Mouse (Mus musculus) kidney, adult 18-20 months (tissue): ENCODE data around the gene Copb2.

Source experiments
- DNase-seq: peaks from one replicate; pipeline ENCODE4 v3.0.0; 2021

Gene Copb2

DNA sequence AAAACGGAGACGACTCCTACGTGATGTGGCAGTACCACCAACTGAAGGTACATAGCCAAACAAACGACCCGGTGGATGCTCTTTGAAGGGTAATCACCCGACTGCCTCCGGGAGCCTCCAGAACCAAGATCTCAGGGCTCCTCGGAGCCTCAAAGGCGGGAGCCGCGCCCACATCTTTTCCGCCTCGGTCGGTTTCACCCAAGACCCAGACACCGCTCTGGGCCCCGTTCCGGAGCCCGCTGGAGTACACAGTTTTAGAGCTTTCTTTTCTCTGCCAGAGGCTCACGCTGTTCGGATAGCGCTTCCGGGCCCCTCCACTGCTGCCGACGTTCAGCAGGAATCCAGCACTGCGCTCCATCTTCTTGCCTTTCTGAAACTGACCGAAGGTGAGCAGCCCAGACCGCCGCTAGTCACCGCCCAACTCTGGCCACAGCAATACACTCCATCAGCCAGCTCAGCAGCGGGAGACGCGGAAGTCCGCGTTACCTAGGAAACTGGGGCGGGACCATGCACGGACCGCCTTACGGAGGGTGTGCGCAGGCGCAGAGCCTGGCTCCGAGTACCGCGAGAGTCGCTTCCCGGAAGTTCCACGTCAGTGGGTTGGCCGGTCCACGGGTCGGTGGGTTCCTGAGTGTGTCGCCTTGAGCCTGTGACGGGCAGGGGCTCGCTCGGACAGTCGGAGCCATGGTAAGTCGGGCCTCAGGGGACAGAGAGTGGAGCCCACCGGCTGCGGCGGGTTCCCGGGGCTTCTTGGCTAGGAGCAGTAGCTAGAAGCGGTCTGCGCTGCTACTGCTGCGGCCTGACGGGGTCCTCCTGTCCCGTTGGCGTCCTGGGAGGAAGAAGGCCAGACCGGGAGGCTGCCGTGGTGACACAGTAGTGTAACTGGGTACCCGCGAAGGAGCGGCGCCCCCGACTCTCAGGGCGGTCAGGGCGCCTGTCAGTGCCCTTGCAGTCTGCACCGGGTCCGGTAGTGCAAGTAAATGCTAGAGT is at the start of gene Copb2:
Gene Copb2 (plus strand): TSS at position 585 of the 990 bp plus-strand sequence.
- peak; percentile 99 for DNase-seq

DNA sequence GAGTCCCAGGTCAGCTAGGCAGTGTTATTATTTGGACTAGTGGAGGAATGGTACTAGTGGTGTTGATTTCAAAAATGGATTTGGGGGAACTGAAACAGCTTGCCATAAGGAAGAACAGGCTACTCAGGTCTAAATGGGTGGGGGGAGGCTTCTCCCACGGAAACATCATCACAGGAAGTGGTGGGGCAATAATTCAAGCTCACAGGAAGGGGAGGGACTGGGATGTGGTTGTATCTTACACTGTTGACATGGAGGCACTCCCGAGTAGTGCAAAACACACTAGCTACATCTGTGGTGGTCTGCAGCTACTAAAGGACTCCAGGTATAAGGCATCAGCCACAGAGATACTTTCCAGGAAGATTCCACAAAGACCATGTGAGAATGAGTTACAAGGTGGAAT is 39.6 kb upstream of the Copb2 start:
- DNase-seq: no peak

DNA sequence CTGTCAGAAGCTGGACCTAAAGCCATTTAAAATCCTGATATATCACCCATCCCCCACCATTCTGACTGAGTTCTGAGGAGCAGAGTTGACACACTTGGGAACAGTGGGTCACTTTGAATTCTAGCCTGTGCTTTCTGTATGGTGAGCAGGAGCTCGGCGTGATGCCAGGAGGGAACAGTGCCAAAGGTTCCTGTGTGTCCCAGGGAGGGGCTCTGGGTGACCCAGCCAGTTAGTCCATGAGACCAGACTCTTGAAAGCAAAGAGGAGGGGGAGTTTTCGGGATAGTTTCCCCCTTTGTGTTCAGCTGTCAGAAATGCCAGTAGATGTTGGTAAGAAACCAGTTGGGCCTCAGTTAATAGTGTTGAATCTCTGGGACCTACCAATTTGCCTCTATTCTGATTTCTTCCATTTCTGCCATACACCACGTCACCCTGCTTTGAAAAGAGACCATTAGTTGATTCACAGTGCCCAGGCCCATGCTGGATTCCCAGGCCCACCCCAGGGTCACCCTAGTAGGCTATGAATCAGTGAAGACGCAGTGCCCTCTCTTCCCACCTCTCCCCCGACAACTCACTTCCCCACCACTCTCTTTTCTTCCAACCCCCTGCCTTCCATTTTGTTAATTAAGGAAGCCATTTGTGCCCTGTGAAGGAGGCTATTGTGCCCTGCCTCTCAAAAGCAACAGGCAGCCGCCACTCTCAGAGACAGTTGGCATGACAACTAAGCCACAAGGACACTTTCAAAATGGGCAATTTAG is 38.6 kb upstream of the Copb2 start:
- no peak for DNase-seq

DNA sequence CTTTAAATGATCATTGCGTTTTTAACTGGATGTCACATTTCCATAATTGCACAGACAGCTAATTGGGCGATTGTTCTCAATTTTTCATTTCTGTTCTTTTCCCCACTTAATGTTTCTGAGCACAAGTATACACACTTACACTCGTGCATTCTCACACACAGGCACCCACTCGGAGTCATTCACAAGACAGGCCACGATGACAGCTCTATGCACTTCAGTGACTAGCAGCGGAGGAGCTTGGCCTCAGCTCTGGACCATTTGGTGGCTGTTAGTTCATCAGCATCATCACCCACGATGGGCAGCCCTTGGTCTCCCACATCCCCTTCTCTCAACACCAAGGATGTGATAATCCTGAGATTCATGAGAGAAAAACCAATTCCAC is 38.0 kb upstream of the Copb2 start:
- no peak for DNase-seq

DNA sequence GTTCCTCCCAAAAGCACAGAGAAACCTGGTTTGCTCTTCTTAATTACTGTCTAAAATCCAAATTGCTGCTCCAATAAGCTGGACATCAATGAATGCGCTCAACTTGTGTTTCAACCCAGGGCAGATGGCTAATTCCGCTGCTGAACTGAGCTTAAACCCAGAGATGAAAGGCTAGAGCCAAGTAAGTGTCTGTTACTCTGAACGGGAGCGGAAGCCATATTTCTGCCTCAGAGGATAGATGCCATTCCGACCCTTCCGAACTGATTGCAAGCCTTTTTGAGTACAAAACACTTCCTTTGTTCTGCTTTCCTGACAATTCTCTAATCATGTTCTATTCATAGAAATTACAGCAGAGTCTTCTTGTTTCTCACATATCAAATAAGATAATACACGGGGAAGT is 36.3 kb upstream of the Copb2 start:
- DNase-seq: no peak

DNA sequence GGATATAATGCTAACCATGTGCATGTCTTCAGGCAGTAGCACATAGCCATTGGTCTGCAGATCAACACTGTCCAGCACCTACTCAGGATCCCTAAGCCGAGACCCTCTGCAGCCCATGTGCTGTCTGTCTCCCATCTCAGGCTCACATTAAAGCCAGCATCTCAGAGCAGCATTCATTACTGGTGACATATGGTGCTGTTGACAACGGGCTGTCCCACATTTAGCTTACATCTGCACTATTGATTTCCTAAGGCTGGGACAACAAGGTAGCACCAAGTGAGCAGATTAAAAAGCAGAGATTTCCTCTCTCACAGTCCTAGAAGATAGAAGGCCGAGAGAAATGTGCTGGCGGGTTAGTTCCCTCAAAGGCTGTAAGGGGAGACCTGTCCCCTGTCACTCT is 33.7 kb upstream of the Copb2 start:
- no peak for DNase-seq

DNA sequence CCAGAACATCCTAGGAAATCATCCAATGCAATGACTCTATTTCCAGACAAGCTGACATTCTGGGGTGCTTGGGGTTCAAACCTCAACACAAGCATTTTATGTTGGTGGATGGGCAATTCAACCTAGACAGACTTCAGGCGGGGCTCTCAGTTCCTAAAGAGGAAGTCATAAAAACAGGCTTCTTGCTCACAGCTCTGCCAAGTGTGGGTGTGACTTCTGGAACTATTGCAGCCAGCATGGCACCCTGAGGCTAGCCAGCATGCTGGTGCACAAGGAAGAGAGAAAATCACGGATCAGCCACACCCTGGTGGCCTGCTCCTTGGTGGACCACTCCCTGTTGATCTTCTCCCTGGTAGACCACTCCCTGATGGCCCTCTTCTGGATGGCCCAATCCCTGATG is 32.5 kb upstream of the Copb2 start:
- DNase-seq: no peak

DNA sequence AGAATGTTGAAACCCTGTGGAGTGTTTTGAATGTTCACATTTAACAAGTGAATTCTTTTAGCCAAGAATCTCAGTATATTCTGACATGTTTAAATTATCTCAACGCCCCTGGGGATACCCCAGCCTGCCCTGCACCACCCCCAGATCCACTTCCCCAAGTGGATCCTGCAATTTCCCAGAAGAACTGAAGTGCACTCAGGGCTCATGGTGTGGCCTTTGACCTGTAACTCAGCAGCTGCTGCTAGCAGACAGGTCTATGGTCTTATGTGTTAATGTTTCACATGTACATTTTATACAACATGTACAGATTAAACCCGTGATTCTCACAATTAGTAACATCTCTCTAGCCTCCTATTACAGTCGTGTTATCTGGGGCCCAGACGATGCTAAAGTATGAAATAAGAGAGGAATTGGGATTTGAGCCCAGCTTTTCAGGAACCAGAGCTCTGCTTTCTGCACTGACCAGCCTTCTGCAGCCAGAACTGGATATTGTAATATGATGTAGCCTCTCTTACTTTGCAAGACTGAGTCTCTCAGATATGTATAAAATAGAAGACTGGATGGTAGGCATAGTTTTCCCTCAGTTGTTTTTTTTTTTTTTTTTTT is 28.7 kb upstream of the Copb2 start:
- DNase-seq: no peak

DNA sequence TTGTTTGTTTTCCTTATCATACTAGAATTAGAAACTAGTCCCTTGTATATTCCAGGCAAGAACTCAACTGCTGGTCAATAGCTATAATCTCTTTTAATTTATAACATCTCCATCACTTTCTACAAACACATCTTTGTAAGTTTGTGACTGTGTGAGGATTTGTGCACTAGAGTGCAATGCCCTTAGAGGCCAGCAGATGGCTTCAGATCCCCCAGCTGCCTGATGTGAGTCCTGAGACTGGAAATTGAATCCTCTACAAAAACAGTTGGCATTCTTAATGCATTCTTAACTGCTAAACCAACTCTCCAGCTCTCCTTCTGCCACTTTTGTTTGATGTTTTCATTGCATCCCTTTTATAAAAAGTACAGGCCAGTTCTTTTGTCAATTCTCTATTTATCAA is 27.8 kb upstream of the Copb2 start:
- no peak for DNase-seq

DNA sequence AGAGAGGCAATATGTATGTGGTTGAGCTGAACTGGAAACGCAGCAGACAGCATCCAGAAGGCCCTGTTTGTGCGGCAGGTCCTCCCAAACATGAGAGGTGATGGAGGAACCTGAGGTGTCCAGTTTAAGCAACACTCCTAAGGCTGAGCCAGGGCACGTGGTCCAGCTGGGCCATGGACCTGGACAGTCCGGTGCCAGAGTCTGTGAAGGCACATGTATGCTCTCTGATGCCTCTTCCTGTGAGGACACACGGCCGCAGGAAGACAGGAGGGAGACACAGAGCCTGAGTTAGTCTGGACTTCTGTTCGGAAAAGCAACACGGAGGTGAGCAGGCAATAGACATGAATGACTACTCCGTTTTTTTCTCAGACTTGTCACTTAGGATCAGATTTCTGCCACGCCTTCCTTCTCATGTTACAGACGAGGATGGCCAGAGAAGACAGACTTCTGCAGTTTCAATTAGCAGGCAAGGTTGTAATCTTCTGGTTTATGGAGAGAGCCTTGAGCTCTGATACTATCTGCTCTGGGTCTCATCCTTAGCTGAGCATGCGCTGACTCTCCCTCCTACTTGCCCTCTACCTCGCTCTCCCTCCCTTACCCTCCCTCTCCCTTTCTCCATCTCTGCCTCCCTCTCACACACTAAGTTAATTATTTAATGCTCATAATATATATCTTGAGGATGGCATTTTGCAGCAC is 25.4 kb upstream of the Copb2 start:
- no peak for DNase-seq

DNA sequence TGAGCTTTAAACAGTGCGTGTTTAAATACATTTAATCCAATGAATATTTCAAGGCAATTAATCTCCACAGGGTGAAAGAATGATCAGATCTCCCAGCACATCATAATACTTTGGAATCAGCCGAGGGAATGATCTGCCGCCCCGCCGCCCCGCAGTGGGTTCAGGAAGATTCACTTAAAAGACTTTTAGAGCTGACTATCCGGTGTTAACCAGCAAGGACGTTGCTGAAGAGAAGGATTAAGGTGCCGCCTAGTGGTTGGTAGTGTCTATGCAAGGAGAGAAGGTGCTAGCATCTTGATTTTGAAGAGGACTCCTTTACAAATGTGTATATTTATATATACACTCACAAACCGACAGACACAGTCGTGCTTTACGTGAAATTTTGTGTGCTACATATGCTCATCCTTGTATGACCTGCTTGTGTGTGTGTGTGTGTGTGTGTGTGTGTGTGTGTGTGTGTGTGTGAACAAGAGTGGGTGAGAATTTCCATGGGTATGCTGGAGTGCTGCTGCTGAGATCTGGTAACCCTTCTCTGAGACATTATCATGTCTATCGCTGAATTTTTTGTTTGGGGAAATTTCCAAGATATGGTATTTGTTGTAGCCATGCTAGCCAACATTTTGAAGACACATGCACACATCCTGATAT is 24.7 kb upstream of the Copb2 start:
- peak; percentile 65 for DNase-seq

DNA sequence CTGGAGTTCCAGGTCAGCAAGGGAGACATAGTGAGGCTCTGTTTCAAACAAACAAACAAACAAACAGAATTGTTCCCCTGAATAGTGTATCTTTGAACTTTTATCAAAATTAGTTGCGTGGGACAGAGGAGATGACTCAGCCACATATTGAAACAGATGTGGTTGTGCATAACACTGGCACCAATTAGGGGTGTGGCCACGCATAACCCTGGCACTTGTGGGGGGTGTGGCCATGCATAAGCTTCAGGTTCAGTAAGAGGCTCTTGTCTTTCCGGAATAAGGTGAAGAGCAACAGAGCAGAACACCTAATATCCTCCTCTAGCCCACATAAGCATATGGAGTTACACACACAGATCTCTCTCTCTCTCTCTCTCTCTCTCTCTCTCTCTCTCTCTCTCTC is 19.5 kb upstream of the Copb2 start:
- DNase-seq: no peak

DNA sequence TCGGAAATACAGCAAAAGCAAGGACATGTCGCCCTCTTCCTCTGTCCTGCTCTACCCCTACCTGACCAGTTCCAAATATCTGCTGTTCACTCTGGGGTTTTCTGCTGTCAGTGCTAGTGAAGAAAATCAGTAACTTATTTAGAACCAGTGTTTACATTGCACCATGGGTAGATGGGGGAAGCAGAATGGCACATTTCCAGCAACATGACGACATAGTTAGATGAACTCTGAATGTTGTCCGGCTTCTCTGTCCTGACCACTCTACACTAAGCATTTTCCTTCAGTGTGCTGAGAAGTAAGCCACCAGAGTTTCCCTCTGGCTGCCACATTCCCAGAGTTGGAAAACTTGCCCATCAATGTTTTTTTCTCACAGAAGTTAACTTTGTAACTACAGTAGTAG is 20.3 kb downstream of the Copb2 start:
- DNase-seq: no peak

DNA sequence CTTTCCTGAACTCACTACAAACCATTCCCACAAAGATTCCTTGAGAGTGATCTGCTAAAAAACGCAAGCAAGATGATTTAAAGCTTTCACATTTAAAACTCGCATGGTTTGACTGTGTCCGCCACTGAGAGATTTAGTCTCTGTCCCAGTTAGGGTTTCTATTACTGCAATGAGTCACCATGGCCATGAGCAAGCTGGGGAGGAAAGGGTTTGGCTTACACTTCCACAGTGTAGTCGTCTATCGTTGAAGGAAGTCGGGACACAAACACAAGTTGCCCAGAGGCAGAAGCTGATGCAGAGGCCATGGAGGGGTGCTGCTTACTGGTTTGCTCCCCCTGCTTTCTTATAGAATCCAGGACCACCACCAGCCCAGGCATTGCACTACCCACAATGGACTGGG is 36.6 kb downstream of the Copb2 start:
- no peak for DNase-seq

DNA sequence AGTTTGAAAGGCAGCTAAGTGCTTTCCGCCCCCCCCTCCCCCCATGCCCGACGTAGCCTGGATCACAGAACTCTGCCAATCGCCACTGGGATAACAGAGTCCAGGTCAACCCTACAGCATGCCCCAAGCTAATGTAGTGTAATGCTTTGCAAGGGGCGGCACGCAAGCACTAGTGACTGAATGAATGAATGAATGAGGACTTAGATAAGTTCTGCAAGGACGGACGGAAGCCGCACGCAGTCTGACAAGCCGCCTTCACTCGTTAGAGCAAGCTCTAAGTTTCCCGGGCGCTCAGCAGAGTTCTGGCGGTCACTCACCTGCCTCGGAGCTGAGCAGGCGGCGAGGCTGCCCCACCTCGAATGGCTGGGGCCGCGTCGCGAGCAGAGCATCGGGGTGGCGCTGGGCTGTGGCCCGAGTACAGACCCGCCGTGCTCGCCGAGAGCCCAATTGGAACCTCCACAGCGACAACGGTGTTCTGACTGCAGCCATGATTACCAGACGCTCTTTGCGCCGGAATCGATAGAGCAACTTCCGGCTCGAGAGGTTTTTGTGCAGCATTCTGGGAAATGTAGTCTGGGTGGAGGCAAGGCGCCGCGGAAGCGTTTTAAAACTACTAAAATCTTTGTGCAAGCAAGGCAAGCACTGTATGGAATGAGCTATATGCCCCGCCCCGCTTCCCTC is 37.8 kb downstream of the Copb2 start, which contains the start of gene Mrps22:
Gene Mrps22 (minus strand): TSS at position 505 of the 681 bp plus-strand sequence.
- peak; percentile 82 for DNase-seq

DNA sequence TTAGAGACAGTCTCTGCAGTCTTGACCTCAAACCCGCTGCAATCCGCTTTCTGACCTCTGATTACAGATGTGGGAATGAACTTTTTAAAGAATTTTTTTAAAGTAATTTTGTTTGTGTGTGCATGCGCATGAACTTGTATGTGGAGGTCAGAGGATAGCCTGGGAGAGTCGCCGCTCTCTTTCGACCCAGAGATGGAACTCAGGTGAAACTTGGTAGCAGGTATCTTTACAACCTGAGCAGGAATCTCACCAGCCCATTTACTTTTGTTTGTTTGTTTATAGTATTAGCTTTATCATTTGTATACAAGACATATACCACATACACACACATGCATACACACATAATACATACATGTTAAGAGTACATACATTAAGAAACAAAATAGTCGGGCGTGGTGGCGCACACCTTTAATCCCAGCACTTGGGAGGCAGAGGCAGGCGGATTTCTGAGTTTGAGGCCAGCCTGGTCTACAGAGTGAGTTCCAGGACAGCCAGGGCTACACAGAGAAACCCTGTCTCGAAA is 38.4 kb downstream of the Copb2 start:
- DNase-seq: no peak

DNA sequence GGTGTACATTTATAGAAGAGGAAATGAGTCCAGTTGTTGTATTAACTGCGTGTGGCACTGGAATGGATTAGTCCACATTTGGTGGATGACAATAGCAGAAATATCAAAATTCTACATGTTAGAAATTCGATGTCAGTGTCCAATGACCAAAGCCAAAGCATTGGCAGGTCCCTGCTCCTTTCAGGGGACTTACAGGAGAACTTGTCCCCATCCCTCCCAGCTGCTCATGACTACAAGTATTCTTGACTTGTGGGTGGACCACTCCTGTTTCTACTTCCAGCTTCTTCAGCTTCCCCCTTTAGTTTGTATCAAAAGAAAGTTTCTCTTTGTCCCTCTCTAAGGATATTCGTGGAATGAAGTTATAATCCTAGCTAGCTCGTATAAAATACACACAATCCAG is 41.4 kb downstream of the Copb2 start:
- DNase-seq: no peak

DNA sequence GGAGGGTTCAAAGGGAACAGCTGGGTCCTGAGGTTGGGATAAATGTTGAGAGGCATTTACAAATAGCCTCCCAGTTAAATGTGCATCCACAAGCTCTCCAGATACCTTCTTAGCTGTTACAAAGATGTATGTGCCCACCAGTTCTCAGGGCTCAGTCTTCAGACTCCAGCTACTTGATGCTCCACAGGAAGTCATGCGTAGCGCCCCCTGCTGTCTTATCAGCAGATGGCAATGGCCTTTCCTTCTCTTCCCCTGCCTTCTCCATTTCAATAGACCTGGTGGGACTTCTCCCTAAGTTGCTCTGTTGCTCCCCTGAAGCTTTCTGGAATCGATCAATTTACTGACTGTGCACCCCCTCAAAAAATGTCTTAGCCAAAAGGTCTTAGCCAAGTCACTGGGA is 65.0 kb downstream of the Copb2 start:
- no peak for DNase-seq

DNA sequence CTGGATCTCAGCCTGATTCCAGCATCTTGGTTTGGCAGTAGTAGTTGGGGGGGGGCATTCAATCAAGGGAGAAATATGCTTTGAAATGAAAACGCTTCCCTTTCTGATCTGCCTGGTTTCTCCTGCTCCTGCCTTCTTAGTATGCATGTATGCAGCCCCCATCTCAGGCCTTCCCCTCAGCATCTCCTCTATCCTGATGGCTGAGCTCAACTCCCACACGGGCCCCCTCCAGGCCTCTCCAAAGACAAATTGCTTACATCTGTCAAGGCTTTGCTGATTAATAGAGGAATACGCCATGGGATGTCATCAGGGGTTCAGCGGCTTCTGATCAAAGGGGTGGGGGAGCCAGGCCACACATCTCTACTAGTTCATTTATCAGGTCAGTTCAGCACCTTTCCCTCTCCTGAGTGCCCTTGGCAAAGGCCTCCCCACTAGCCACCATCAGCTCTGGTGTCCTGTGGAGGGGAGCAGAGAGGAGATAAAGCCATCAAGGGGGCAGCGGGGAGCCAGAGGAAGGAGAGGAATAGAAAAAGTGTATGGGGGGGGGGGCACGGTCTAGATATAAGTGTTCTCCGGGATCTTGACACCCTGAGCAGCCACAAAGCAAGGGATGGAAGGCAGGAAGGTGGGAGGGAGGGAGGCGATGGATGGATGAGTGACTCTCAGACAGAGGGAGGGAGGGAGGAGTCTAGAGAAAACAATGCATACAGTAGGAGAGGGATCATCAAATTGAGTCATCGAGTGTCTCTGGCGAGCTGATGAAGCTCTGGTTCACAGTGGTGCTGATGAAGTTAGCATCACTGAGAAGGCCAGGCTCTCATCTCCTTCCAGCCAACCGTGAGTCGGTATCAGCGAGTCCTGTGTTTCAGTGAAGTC is 70.0 kb downstream of the Copb2 start:
- DNase-seq: no peak
